Mouse (Mus musculus): Measurements from ENCODE around the gene Hrh2. TPM values are rescaled to one million over a fixed set of nuclear protein-coding genes. Genes with fewer than 3 reads are reported as not detected.

The Hrh2 gene
- 0.06 TPM in 1 of 2 replicates, not detected in the other for polyA plus RNA-seq (2015; fragmentation: Nextera tagmentation; extraction: Ambion mirVana)

DNA sequence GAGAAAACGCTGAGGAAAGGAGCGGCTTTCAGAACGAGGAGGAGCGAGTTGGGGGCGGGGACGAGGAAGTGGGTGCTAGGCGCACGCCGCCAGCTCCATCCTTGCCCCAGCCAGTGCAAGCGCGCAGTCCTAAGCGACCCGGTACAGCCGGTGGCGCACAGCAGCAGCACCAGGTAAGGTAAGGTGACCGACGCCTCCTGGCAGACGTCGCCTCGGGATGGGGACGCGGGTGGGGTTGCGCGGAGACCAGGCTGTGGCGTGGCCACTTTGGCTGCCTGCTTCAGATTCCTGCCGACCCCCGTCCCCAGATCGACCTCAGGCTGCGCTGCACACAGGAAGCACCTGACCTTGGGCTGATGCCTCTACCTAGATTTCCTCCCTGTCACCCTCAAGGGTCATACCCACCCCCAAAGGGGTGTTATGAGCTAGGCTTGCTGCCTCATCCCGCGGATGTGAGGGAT, at the start of gene Hrh2:
TSS of gene Hrh2 (plus strand) at position 109 of the 461 bp plus-strand sequence.
- Histone ChIP-seq H3K4me2 (replicated peaks; ENCODE audit: low read depth, low read length) (peak within 1 kb of the TSS; percentile 54), H3K36me3 (ENCODE audit: insufficient read depth, low read length) (no peaks in the 10 kb centered on the region), H3K27ac (ENCODE audit: low read length) (no peak within 1 kb of the TSS), H3K4me3 (ENCODE audit: low read length) (peak within 1 kb of the TSS; percentile 33), H3K4me1 (ENCODE audit: insufficient read depth, low read length) (no peaks in the 10 kb centered on the region), H3K9ac (replicated peaks; ENCODE audit: low read length) (no peak within 1 kb of the TSS), H3K9me3 (ENCODE audit: low read length) (no peaks in the 10 kb centered on the region), H3K27me3 (ENCODE audit: insufficient read depth, low read length) (peaks cover 24% of the 10 kb centered on the region)
- 2% methylated on average over 30 of the region's 31 CpGs for WGBS
- ATAC-seq (ENCODE audit: low FRiP score, low TSS enrichment) = no peak

DNA sequence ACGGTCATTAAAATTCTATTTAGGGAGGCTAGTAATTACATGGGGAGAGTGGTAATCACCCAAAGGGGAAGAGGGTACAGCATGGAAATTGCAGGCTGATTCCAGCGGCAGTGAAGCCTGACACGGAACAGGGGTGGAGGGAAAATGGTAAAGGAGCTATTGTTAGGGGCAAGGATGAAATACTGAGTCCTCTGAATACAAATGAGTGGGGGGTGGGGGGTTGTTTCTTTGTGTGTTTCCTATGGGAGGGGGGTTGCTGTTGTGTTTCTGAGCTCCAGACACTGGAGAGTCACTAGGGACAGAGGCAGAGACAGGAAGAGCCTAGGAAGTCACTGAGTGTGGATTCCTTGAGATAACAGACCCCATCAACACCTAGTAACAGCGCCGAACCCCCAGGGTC, 48.1 kb upstream of the Hrh2 start:
- Histone ChIP-seq H3K4me3 (ENCODE audit: low read length) (no peak overlapping the region), H3K9ac (replicated peaks; ENCODE audit: low read length) (no peak overlapping the region), H3K36me3 (ENCODE audit: insufficient read depth, low read length) (no peaks in the 10 kb centered on the region), H3K9me3 (ENCODE audit: low read length) (no peaks in the 10 kb centered on the region), H3K4me1 (ENCODE audit: insufficient read depth, low read length) (no peaks in the 10 kb centered on the region), H3K27me3 (ENCODE audit: insufficient read depth, low read length) (no peaks in the 10 kb centered on the region), H3K4me2 (replicated peaks; ENCODE audit: low read depth, low read length) (no peak overlapping the region), H3K27ac (ENCODE audit: low read length) (no peak overlapping the region)
- no peak for ATAC-seq (ENCODE audit: low FRiP score, low TSS enrichment)
- WGBS = 46% methylated on average over 5 of the region's 5 CpGs

DNA sequence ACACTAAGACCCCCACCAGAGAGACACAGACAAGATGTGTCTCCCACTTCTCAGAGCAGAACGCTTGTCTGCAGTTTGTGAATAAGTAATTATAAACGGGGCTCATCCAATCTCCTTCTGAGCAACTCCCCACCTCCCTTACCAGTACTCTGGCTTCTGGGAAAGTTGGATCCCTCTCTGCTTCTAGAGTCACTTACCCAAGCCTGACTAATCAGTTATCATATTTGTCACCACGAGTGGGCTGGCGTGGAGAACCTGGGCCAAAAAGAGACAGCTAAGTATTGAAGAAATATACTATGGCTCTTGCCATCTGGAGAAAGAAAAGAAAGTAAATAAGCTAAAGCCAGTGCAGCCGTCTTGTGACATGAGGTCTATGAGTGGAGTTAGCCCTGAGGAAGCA, 47.3 kb upstream of the Hrh2 start:
- Histone ChIP-seq H3K9ac (replicated peaks; ENCODE audit: low read length) (no peak overlapping the region), H3K27ac (ENCODE audit: low read length) (no peak overlapping the region), H3K4me2 (replicated peaks; ENCODE audit: low read depth, low read length) (no peak overlapping the region), H3K9me3 (ENCODE audit: low read length) (no peaks in the 10 kb centered on the region), H3K27me3 (ENCODE audit: insufficient read depth, low read length) (no peaks in the 10 kb centered on the region), H3K36me3 (ENCODE audit: insufficient read depth, low read length) (no peaks in the 10 kb centered on the region), H3K4me1 (ENCODE audit: insufficient read depth, low read length) (no peaks in the 10 kb centered on the region), H3K4me3 (ENCODE audit: low read length) (no peak overlapping the region)
- ATAC-seq (ENCODE audit: low FRiP score, low TSS enrichment) = no peak
- 81% methylated on average over 5 of the region's 5 CpGs for WGBS

DNA sequence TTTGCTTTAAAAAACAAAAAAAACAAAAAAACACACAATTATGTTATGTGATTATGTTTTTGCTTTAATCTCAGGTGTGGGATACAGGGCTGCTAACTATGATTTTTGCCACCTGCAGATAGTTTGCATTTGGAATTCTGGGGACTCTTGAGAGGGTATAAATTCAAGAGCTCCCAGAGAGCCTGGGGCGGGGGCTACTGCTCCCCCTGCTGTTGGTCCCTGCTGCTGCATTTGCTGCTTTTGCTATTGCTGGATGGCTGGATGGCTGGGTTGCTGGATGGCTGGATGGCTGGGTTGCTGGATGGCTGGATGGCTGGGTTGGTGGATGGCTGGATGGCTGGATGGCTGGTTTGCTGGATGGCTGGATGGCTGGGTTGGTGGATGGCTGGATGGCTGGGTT, 44.6 kb upstream of the Hrh2 start:
- no peak overlapping the region for H3K9ac ChIP-seq (replicated peaks; ENCODE audit: low read length)
- H3K9me3 ChIP-seq (ENCODE audit: low read length) = no peaks in the 10 kb centered on the region
- no peak overlapping the region for H3K27ac ChIP-seq (ENCODE audit: low read length)
- ATAC-seq (ENCODE audit: low FRiP score, low TSS enrichment) = no peak
- no peaks in the 10 kb centered on the region for H3K27me3 ChIP-seq (ENCODE audit: insufficient read depth, low read length)
- H3K4me2 ChIP-seq (replicated peaks; ENCODE audit: low read depth, low read length) = no peak overlapping the region
- no peak overlapping the region for H3K4me3 ChIP-seq (ENCODE audit: low read length)
- WGBS = 70% methylated on average over 1 of the region's 1 CpGs
- no peaks in the 10 kb centered on the region for H3K4me1 ChIP-seq (ENCODE audit: insufficient read depth, low read length)
- no peaks in the 10 kb centered on the region for H3K36me3 ChIP-seq (ENCODE audit: insufficient read depth, low read length)

DNA sequence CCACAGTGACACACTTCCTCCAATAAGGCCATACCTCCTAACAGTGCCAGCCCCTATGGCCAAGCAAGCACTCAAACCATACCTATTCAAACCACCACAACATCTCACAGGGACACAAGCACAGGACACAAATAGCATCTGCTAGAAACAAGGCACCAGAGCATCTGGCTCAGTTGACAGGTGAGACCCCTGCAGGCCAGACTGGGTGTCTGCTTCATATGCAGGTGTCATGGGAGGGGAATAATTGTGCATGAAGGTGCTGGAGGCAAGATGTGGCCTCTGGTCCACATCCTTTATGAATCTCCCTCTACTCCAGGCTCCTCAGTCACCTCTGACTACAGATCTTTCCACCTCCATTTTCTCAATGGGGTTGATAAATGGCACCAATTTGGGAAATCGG, 39.5 kb upstream of the Hrh2 start:
- H3K36me3 ChIP-seq (ENCODE audit: insufficient read depth, low read length) = no peaks in the 10 kb centered on the region
- no peak overlapping the region for H3K27ac ChIP-seq (ENCODE audit: low read length)
- H3K27me3 ChIP-seq (ENCODE audit: insufficient read depth, low read length) = no peaks in the 10 kb centered on the region
- H3K9ac ChIP-seq (replicated peaks; ENCODE audit: low read length) = no peak overlapping the region
- H3K4me2 ChIP-seq (replicated peaks; ENCODE audit: low read depth, low read length) = no peak overlapping the region
- H3K4me1 ChIP-seq (ENCODE audit: insufficient read depth, low read length) = no peaks in the 10 kb centered on the region
- H3K4me3 ChIP-seq (ENCODE audit: low read length) = no peak overlapping the region
- H3K9me3 ChIP-seq (ENCODE audit: low read length) = no peaks in the 10 kb centered on the region
- ATAC-seq (ENCODE audit: low FRiP score, low TSS enrichment) = no peak
- WGBS = 93% methylated on average over 1 of the region's 1 CpGs

DNA sequence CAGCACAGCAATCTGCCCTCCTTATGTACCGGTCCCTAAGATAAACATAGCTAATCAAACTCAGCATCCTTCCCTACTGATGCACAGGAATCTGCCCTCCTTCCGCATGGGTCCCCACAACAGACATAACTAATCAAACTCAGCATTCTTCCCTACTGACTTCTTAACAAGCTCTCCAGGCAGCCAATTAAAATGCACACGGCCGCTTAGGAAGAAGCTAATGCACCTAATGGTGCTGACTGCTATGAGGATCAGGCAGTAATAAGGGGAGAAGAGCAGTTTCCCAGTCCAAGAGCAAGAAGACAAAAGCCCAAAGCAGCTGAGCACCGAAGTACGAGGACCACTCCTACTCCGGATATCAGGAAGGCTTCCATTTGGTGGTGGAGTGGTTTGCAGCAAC, 39.0 kb upstream of the Hrh2 start:
- H3K36me3 ChIP-seq (ENCODE audit: insufficient read depth, low read length) = no peaks in the 10 kb centered on the region
- no peak overlapping the region for H3K27ac ChIP-seq (ENCODE audit: low read length)
- H3K4me3 ChIP-seq (ENCODE audit: low read length) = no peak overlapping the region
- ATAC-seq (ENCODE audit: low FRiP score, low TSS enrichment) = no peak
- no peak overlapping the region for H3K9ac ChIP-seq (replicated peaks; ENCODE audit: low read length)
- no peaks in the 10 kb centered on the region for H3K27me3 ChIP-seq (ENCODE audit: insufficient read depth, low read length)
- no peaks in the 10 kb centered on the region for H3K9me3 ChIP-seq (ENCODE audit: low read length)
- 54% methylated on average over 7 of the region's 7 CpGs for WGBS
- H3K4me2 ChIP-seq (replicated peaks; ENCODE audit: low read depth, low read length) = no peak overlapping the region
- no peaks in the 10 kb centered on the region for H3K4me1 ChIP-seq (ENCODE audit: insufficient read depth, low read length)

DNA sequence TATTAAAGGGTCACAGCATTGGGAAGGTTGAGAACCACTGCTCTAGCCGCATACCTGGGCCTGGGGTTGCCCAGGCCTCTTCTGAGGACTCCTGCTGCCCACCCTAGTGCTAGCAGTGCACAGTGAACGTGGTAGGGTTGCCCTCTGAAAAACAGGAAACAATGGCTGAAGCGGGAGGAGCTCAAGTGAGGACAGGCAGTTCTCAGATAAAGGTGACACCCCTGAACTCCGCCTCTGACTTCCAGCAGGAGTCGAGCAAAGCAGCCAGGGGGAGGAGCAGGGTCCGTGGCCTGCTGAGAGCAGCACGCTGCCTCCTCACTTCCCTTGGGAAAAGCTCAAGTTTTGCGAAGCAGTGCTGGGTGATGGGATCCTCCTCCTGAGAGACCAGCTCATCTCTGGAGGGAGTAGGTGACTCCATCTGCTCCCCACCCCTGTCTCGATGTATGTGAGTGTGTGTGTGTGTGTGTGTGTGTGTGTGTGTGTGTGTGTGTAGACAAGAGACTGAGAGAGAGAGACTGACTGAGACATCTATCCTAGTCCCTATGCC, 38.2 kb upstream of the Hrh2 start:
- Histone ChIP-seq H3K4me3 (ENCODE audit: low read length) (no peak overlapping the region), H3K4me1 (ENCODE audit: insufficient read depth, low read length) (no peaks in the 10 kb centered on the region), H3K9ac (replicated peaks; ENCODE audit: low read length) (no peak overlapping the region), H3K9me3 (ENCODE audit: low read length) (no peaks in the 10 kb centered on the region), H3K27me3 (ENCODE audit: insufficient read depth, low read length) (no peaks in the 10 kb centered on the region), H3K36me3 (ENCODE audit: insufficient read depth, low read length) (no peaks in the 10 kb centered on the region), H3K27ac (ENCODE audit: low read length) (no peak overlapping the region), H3K4me2 (replicated peaks; ENCODE audit: low read depth, low read length) (no peak overlapping the region)
- WGBS = 14% methylated on average over 9 of the region's 9 CpGs
- ATAC-seq (ENCODE audit: low FRiP score, low TSS enrichment) = no peak

DNA sequence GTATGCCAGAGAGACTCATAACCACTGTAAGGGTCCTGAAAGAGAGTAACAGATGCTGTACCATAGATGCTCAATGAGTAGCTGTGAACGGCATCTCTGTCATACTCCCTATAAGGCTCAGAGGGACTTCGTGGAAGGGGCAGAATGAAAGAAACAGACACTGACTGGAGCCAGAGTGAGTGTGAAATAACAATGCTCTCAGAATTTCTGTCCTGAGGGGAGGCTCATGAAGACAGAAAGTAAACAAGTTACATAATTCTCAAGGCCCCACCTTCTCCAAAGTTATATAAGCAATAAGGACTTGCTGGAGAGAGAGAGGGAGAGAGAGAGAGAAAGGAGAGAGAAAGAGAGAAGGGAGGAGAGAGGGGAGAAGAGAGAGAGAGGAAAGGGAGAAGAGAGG, 36.1 kb upstream of the Hrh2 start:
- Histone ChIP-seq H3K36me3 (ENCODE audit: insufficient read depth, low read length) (no peaks in the 10 kb centered on the region), H3K27ac (ENCODE audit: low read length) (no peak overlapping the region), H3K4me2 (replicated peaks; ENCODE audit: low read depth, low read length) (no peak overlapping the region), H3K9me3 (ENCODE audit: low read length) (no peaks in the 10 kb centered on the region), H3K9ac (replicated peaks; ENCODE audit: low read length) (no peak overlapping the region), H3K4me3 (ENCODE audit: low read length) (no peak overlapping the region), H3K4me1 (ENCODE audit: insufficient read depth, low read length) (no peaks in the 10 kb centered on the region), H3K27me3 (ENCODE audit: insufficient read depth, low read length) (no peaks in the 10 kb centered on the region)
- 86% methylated on average over 2 of the region's 2 CpGs for WGBS
- no peak for ATAC-seq (ENCODE audit: low FRiP score, low TSS enrichment)

DNA sequence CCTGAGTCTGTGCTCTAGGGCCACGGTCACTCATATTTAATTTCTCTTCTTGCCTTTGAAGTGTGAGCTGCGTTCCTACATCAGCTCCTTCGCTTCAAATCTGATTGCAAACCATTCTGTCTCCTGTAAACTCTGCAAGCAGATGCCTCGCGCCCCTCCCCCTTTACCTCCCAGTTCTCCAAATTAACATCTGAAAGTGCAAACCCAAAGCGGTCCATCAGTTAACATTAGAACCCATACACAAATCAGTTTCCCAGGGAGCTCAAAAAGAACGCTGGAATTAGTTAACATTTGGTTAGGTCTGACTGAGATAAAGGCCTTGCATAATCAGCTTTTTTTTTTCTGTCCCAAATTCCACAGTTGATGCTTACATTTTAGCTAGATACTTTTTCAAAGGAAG, 32.7 kb upstream of the Hrh2 start:
- no peak overlapping the region for H3K4me2 ChIP-seq (replicated peaks; ENCODE audit: low read depth, low read length)
- H3K27ac ChIP-seq (ENCODE audit: low read length) = no peak overlapping the region
- no peak overlapping the region for H3K4me3 ChIP-seq (ENCODE audit: low read length)
- no peaks in the 10 kb centered on the region for H3K4me1 ChIP-seq (ENCODE audit: insufficient read depth, low read length)
- no peaks in the 10 kb centered on the region for H3K36me3 ChIP-seq (ENCODE audit: insufficient read depth, low read length)
- H3K9ac ChIP-seq (replicated peaks; ENCODE audit: low read length) = no peak overlapping the region
- no peaks in the 10 kb centered on the region for H3K9me3 ChIP-seq (ENCODE audit: low read length)
- no peak for ATAC-seq (ENCODE audit: low FRiP score, low TSS enrichment)
- no peaks in the 10 kb centered on the region for H3K27me3 ChIP-seq (ENCODE audit: insufficient read depth, low read length)
- WGBS = 22% methylated on average over 7 of the region's 7 CpGs

DNA sequence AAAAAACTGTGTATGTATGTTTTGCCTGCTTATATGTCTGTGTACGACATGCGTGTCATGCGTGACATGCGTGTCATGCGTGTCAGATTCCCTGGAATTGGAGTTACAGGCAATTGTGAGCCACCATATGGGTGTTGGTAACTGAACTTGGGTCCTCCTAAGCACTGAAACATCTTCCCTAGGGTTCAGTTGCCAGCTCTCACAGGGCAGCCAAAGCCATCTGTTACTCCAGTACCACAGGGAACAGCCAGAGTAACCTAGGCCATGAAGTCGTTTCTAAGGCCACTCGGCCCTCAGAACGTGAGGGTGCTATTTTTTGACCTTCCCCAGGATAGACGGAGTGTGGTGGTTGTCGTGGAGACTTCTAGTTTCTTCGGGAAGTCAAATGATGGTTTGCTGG, 32.2 kb upstream of the Hrh2 start:
- H3K27ac ChIP-seq (ENCODE audit: low read length) = no peak overlapping the region
- H3K9me3 ChIP-seq (ENCODE audit: low read length) = no peaks in the 10 kb centered on the region
- no peak overlapping the region for H3K4me3 ChIP-seq (ENCODE audit: low read length)
- no peaks in the 10 kb centered on the region for H3K4me1 ChIP-seq (ENCODE audit: insufficient read depth, low read length)
- H3K27me3 ChIP-seq (ENCODE audit: insufficient read depth, low read length) = no peaks in the 10 kb centered on the region
- no peak overlapping the region for H3K9ac ChIP-seq (replicated peaks; ENCODE audit: low read length)
- no peaks in the 10 kb centered on the region for H3K36me3 ChIP-seq (ENCODE audit: insufficient read depth, low read length)
- H3K4me2 ChIP-seq (replicated peaks; ENCODE audit: low read depth, low read length) = no peak overlapping the region
- no peak for ATAC-seq (ENCODE audit: low FRiP score, low TSS enrichment)
- WGBS = 65% methylated on average over 11 of the region's 11 CpGs

Measured in kidney, embryonic 16.5 days (tissue).